Mouse (Mus musculus): ENCODE results near the gene Mdm2.
"Not testable (repeated sequence)": the region's sequence is repeated elsewhere in the genome, so short reads cannot be mapped to it uniquely, and the experiment has no call there.

Gene Mdm2

DNA sequence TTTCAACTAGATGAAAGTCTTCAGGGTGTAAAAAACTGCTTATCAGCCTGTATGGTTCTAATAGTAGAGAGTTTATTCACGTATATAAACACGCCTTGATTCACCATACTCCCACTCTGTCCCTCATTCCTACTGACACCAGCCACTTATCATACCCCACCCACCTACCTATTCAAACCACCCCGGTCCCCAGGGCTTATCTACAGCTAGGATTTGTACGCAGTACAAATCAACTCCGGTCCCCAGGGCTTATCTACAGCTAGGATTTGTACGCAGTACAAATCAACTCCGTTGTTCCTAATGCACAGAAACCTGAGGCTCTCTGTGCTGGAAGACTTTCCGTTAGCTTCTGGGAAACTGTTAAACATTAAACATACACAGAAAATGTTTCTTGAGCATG lies 23.1 kb upstream of the Mdm2 start:
- not testable (repeated sequence) for DNase-seq (ENCODE audit: low spot score in 2 of 2)

DNA sequence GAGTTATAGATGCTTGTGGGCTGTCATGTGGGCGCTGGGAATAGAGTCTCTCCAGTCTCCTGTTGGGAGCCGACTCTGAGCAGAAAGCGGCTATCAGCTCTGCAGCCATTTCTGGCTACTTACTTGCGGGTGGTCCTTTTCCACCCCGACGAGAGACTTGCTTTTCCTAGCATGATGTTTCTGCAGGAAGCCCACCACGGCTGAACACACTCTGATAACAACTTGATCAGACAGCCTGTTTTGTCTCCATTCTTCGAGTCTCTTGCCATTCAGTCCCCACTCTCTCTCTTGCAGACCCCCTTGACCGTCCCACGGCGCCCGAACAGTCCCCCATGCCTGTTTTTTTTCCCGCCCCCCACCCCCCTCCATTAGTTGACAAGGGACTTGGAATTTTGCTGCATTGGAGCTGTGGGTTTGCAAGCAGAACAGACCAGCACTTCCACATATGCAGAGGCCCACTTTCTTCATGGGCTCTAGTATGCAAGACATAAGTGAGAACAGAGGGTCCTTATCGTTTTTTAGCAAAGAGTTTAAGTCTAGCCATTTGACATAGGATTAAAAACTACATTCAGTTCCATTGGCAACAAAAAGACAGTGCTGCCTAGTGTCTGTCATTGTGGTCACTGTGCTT lies 22.5 kb upstream of the Mdm2 start:
- DNase-seq (ENCODE audit: low spot score in 2 of 2), result no peak

DNA sequence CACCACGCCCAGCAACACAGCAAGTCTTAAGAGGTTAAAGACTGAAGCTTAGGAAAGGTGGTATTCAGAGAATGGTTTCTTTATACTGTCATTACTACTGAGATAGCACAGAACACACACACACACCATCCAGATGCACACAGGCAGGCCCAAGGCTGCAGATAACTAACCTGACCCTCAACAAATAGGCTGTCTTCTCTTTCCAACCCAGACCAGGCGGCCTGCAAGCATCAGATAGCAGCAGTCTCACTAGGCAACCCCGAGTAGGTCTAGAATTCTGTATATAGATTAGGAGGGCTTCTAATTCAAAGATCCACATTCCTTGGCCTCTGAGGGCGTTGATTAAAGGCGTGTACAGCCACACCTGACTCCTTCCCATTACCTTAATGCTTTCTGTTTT lies 21.6 kb upstream of the Mdm2 start:
- no peak for DNase-seq (ENCODE audit: low spot score in 2 of 2)

DNA sequence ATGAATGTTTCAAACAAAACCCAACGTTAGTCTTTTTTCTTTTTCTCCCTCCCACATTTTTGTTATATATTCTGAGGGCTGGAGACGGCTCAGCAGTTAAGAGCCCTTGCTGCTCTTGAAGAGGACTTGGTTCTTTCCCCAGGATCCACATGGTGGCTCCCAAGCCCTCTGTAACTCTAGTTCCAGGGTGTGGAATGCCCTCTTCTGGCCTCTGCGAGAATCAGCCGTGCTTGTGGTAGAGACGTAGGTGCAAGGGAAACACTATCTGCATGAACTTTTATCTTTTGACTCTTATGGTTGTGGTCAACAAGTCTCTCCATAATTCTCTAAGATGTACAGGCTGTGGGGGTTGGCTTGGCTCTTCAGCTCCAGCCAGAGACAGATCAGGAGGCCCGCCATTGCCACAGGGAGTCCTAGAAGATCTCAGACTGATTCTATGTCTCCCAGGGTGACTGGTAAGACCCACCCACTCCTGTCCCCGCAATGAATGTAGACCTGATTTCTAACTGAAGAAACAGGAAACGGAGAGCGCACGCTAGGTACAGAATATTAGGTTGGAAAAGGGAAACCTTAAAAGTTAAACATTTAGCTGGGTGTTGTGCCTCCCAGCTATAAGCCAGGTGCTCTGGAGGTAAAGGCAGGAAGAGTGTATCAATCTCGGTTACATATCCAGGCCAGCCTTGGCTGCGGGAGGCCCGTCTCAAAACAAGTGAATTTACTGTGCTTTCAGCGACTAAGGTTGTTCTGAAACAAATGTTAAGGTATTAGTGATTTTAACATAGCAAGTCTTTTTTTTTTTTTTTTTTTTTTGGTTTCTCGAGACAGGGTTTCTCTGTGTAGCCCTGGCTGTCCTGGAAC lies 20.9 kb upstream of the Mdm2 start:
- DNase-seq (ENCODE audit: low spot score in 2 of 2), result no peak

DNA sequence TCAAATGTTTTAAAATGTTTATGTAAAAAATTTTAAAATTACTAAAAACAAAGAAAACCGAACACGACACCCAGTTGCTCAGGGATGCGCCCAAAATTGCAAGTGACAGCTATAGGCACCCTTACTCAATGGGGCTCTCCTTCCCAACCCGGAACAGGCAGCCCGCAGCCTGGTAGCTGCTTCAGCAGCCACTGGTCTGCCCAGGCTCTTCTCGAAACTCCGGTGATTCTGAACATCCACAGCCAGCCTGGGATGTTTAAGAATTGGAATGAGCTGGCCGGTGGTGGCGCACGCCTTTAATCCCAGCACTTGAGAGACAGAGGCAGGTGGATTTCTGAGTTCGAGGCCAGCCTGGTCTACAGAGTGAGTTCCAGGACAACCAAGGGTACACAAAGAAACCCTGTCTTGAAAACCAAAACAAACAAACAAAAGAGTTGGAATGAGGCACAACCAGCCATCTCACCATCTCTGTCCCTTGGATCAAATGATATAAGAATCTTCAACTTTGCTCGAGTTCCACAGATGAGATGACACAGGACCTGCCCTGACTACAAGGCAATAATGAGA lies 20.2 kb upstream of the Mdm2 start:
- DNase-seq (ENCODE audit: low spot score in 2 of 2), result no peak

DNA sequence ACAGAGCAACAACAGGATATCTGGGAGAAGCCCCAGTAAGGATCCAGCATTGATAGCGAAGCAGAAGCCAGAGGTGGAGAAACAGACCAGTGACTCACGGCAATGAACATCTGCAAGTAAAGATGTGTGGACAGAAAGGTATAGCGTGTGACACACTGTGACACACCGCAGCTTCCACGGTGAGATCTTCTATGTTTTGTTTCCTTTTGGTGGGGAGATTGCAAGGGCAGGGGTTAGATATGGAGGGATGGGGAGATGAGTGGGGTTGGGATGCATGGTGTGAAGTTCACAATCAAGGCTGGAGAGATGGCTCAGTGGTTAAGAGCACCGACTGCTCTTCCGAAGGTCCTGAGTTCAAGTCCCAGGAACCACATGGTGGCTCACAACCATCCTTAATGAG lies 19.6 kb upstream of the Mdm2 start:
- DNase-seq (ENCODE audit: low spot score in 2 of 2), result no peak

DNA sequence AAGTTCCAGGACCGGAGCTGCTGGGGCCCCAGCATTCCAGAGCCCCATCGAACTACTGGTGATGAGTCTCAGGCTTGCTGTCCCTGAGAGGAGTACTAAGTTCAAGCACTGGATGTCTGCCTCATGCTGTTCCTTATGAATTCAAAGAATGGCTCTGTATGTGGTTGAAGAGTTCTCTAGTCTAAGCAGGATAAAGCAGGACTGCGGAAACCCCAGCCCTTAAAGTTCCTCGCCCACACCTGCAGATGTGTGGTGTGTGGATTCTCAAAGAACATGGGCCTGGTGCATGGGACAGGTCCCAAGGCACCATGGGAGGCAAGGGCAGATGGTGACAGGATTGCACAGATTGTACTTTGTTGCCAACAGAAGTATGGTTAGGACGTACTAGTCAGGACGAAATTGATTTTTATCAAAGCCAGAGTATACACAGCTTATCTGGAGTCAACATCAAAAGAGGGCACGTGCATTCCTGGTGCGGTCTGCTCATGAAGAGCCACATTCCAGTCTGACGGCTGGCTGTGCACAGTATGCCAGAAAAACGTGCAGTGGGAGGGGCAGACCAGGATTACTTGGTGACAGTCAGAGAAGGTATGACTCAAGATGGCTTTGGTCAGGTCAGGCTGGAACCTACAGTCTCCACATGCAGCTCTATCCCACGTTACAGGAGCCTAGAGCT lies 18.7 kb upstream of the Mdm2 start:
- no peak for DNase-seq (ENCODE audit: low spot score in 2 of 2)

DNA sequence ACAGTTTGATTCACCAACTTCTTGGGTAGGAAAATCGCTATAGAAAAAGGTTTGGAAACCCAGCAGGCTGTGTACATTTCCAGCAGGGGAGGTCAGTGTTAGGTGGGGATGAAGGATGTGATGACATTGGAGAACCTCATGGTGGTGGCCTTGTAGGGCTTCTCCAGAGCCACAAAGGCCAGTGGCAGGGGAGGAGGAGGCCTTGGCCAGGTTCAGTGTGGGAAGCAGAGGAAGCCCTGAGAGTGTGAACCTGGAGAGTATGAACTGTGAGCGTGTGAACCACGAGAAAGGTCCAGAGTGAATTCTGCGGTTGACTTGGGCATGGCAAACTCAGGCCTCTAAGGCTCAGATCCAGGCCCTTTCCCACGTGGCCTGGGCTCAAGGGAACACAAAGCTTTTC lies 18.0 kb upstream of the Mdm2 start:
- DNase-seq (ENCODE audit: low spot score in 2 of 2), result no peak

DNA sequence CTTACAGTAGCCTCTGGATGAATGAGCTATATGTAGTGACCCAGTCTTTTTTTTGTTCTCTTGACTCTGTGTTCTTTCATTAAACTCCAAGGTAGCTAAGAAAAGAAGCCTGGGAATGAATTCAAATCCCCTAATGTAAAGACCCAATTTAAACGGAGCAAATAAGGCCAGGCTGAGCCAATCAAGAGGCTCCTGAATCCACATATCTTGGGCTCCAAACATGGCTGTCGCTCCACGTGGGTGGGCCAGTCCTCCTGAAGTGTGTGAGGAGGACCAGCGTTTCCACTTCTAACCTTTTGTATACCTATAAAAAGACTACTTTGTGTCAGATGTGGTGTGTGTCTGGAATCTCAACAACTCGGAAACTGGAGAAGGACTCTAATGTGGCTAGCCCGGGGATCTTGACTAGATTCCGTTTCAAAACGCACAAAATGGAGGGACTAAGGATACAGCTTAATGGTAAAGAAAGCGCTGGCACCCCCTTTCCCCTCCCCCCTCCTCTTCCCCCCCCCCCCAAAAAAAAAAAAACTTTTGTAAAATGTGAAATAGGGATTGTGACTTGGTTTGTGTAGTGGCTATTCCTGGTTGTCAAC lies 17.1 kb upstream of the Mdm2 start:
- DNase-seq (ENCODE audit: low spot score in 2 of 2), result no peak

DNA sequence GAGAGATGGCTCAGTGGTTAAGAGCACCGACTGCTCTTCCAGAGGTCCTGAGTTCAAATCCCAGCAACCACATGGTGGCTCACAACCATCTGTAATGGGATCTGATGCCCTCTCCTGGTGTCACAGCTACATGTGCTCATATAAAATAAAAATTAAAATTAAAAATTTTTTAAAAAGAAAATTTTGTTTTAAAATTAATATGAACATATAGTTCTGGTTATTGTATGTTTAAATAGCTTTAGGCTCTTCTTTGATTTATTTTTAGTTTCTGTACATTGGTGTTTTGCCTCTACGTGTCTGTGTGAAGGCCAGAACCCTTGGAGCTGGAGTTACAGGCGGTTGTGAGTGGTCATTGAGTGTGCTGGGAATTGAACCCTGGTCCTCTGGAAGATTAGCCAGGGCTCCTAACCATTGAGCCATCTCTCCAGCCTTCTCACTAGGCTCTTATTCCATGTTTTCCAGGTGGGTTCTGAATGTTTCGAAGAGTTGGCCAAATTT lies 16.4 kb upstream of the Mdm2 start:
- DNase-seq (ENCODE audit: low spot score in 2 of 2), result no peak

DNA sequence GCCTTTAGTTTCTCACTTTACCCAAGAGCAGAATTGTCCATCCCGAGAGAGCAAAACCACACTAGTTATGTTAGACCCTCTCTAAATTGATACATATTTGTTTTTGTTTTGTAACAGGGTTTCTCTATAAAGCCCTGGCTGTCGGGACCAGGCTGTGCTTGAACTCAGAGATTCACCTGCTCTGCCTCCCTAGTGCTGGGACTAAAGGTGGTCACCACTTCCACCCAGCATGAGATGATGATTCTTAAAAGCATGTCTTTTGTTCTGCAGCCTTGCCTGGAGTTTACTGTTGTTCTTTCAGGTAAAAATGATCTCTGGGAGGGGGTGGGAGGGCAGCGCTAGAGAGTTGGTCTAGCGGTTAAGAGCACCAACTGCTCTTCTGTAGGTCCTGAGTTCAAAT lies 15.8 kb upstream of the Mdm2 start:
- no peak for DNase-seq (ENCODE audit: low spot score in 2 of 2)

DNA sequence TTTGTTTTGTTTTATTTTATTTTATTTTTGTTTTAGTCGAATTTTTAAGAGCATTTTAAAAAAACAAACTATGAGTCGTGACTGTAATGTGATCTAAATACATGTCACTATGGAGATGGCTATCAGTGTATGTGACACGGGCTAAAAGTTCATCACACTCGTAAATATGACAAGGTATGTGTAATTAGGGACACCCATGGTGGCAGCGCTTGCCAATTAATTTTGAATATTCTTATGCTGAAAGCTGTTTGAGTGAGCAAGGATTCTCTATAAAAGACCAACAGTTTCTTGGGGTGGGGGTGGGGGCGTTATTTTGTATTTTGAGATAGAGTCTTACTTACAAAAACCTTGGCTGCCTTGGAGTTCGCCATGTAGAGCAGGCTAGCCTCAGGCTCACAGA lies 15.1 kb upstream of the Mdm2 start:
- DNase-seq (ENCODE audit: low spot score in 2 of 2), result no peak

DNA sequence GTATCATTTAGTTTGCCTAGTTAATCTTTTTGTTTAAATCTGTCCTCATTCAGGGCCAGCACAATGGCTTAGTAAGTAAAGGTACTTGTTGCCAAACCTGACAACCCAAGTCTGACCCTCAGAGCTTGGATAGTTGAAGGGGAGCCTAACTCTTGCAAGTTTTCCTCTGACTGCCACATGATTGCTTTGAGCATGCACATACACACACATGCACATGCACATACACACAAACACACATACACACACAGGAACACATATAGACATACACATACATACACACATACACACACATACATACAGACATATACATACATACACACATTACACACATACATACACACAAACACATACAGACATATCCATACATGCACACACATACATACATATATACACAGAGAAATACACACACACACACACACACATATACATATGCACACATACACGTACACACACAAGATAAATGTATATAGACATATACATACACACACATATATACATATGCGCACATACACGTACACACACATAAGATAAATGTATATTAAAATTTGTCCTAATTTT lies 14.3 kb upstream of the Mdm2 start:
- no peak for DNase-seq (ENCODE audit: low spot score in 2 of 2)

DNA sequence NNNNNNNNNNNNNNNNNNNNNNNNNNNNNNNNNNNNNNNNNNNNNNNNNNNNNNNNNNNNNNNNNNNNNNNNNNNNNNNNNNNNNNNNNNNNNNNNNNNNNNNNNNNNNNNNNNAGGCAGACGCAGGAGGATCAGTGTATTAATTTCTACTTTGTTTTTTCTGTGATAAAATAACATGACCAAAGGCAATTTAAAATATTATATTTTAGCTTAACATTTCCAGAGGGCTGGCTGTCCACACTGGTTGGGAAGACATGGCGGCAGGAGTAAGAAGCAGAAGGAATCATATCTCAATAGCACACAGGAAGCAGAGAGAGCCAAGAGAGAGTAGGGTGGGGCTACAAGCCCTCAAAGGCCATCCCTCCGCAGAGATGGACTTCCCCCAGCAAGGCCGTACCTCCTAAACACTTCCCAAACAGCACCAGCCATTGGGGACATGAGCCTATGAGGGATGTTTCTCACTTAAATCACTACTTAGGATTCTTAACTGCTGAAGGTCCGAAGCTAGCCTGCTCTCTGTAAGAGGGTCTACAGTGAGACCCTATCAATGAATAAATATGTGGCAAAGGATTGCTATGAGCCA lies 13.7 kb upstream of the Mdm2 start:
- DNase-seq (ENCODE audit: low spot score in 2 of 2), result no peak

DNA sequence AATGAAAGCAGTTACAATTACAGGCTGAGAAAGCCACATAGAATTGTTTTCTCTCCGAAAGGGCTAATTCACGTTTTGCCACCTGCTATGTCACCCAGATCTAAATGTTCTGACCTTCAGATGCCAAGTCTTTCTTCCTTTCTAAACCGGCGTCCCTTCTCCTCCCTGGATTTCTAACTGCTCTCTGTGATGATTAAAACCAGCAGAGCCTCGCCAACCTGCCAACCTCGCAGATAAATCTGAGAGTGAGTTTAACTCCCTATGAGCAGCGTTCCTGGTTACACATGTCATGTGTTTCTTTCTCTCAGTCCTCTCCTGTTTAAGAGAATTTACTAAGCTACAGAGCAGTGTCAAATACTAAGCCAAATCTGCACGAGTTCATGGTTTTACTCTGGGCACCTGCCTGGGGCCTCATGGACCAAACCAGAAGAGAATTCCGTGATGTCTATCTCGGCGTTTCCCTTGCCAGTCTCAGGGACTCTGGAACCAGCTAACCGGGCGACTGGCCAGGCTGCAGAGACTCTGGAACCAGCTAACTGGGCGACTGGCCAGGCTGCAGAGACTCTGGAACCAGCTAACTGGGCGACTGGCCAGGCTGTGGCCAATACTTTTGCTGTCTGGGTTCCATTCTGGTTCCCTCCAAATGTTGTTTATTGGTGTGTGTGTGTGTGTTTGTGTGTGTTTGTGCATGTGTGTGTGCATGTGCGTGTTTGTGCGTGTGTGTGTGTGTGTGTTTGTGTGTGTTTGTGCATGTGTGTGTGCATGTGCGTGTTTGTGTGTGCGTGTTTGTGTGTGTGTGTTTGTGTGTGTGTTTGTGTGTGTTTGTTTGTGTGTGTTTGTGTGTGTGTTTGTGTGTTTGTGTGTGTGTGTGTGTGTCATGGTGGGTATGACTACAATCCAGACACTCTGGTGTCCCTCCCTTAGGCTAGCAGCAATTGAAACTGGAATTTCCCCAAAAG lies 7.9 kb upstream of the Mdm2 start:
- peak in 1 of 2 experiments; percentile 14 for DNase-seq (ENCODE audit: low spot score in 2 of 2)

DNA sequence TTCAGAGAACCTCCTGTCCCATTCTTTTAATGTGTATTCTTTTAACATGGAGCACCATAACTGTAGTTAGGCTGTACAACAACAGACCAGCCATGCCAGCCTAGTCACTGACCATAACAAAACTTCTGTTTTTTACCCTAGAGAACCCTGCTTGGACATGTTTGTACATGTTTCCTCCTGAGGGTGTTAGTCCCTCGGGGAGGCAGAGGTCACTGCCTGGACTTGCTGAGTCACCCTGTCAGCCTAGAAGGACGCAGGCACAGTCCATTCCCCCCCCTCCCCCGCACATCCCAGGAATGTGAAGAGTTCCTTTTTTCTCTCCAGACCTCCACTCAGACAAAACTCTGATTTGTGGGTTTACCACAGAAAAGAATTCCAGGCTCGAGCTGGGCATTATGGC lies 7.0 kb upstream of the Mdm2 start:
- no peak for DNase-seq (ENCODE audit: low spot score in 2 of 2)

DNA sequence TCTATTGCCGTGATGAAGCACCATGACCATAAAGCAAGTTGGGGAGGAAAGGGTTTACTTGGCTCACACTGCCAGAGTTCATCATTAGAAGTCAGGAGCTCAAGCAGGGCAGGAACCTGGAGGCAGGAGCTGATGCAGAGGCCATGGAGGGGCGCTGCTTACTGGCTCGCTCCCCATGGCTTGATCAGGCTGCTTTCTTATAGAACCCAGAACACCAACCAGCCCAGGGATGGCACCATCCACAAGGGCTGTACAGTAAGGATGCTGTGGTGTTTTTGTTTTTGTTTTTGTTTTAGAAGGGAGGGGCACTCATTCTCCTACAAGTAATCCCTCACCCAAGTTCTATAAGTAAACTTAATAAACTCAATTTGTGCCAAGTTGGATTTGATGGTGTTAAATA lies 6.1 kb upstream of the Mdm2 start:
- no peak for DNase-seq (ENCODE audit: low spot score in 2 of 2)

DNA sequence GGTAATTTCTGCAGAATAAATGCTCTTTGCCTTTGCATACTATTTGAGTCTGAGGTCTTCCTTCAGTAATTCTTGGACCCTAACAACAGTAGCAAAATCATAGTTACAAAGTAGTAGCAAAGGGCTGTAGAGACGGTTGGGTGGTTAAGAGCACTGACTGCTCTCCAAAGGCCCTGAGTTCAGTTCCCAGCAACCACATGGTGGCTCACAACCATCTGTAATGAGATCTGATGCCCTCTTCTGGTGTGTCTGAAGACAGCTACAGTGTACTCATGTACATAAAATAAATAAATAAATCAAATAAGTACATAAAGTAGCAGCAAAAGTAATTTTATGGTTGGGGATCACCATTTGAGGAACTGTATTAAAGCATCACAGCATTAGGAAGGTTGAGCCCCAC lies 5.1 kb upstream of the Mdm2 start:
- not testable (repeated sequence) for DNase-seq (ENCODE audit: low spot score in 2 of 2)

DNA sequence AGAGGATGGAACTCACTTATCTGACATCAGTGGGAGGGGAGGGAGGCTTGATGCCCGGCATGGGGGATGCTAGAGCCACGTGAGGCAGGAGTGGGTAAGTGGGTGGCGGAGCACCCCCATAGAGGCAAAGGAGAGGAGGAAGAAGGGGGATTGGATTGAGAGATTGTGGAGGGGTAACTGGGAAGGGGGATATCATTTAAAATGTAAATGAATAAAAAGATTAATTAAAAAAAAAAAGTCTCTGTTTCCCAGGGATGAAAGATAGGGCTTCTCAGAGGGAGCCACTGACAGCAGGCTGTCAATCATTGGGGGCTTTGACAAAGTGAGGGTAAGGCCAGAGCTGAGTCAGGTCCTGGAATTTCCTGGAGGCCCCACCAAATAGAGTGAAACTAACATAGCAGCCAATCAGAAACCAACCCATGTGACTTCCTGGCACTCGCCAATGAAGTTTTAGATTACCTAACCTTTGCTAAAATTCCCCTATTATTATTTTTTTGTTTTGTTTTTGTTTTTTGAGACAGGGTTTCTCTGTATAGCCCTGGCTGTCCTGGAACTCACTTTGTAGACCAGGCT lies 4.5 kb upstream of the Mdm2 start:
- DNase-seq (ENCODE audit: low spot score in 2 of 2), result no peak

DNA sequence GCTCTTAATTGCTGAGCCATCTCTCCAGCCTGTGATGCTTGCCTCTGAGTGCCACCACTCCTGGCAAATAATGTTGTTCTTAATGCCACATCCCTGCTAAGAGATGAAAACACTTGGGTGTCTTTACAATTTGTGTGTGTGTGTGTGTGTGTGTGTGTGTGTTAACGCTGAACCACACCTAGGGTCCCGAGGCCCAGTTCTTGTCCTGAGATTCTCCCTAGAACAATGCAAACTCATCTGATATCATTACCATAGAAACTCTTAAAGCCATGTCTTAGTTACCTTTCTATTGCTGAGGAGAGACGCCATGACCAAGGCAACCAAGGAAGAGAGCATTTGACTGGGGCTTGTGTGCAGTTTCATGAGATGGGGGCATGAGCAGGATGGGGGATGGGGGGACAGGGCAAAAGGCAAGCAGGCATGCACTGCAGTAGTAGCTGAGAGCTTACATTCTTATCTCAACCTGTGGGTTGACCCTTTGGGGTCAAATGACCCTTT lies 3.5 kb upstream of the Mdm2 start:
- no peak for DNase-seq (ENCODE audit: low spot score in 2 of 2)
